Mouse (Mus musculus): ENCODE measurements around the gene Btbd35f17.
"Not testable (repeated sequence)": the region's sequence is repeated elsewhere in the genome, so short reads cannot be mapped to it uniquely, and the experiment has no call there.

Btbd35f17 gene

DNA sequence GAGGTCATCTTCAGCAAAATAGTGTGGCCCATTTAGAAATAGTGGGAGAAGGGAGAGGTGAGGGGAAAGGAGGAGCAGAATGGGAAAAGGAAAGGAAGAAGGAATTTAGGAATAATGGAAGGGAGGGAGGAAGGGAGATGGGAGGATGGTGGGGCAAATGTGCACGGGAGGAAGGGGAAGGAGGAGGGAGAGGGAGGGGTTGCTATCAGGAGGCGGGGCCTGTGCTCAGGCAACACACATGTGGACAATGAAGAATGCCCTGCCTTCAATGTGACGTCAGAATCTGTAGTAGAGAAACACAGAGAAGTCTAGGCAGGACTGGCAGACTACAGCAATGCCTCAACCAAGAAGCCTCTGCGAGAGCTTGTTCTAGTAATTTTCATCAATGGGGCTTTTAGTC, at the start of gene Btbd35f17:
Btbd35f17 (plus strand) TSS at position 301 of the 400 bp plus-strand sequence.
- not testable (repeated sequence) for DNase-seq
